Mouse (Mus musculus) stomach, postnatal 0 days (tissue): ENCODE measurements around the gene Ube2o.
A peak's percentile ranks its signal among the peaks of the same experiment; 100 is the strongest.

ENCODE experiments used
- CTCF ChIP-seq: IDR thresholded peaks from 2 replicates; pipeline ENCODE4 v1.5.1; 2016; ENCODE audit warnings: antibody characterized with exemption, low read depth, mild to moderate bottlenecking, moderate library complexity
- EP300 ChIP-seq: optimal IDR thresholded peaks from 2 replicates; pipeline ENCODE3; 2016; ENCODE audit warnings: antibody characterized with exemption

- peak; percentile 52 for TF ChIP-seq CTCF
- TF ChIP-seq EP300 = no peak
Observed at GRCm38 (mm10) chr11:116491338-116491737, 89.9 kb downstream of the Ube2o start.
